Mouse (Mus musculus): Measurements from ENCODE around the gene 1700012A03Rik. TPM values are rescaled to one million over a fixed set of nuclear protein-coding genes. Genes with fewer than 3 reads are reported as not detected.

Gene 1700012A03Rik
- polyA plus RNA-seq, 1 experiment from 2014 or later = not detected

- Histone ChIP-seq H3K36me3 (ENCODE audit: control insufficient read depth, insufficient read depth, low read length) (no peaks in the 10 kb centered on the region), H3K4me2 (replicated peaks; ENCODE audit: low read depth, low read length) (no peak overlapping the region), H3K4me1 (ENCODE audit: control insufficient read depth, insufficient read depth, low read length) (no peaks in the 10 kb centered on the region), H3K9ac (replicated peaks; ENCODE audit: low read depth, low read length) (no peak overlapping the region), H3K27ac (ENCODE audit: low read length) (no peak overlapping the region), H3K4me3 (ENCODE audit: low read depth, low read length) (no peak overlapping the region), H3K27me3 (ENCODE audit: control insufficient read depth, insufficient read depth, low read length) (no peaks in the 10 kb centered on the region), H3K9me3 (ENCODE audit: control insufficient read depth, low read depth, low read length) (no peaks in the 10 kb centered on the region; the same call in 1 of the 2 replicates)
- 78% methylated on average over 10 of the region's 10 CpGs for WGBS
- no peak for ATAC-seq (ENCODE audit: insufficient number of reproducible peaks, insufficient read depth, low FRiP score, low read depth)
These were observed 28.1 kb upstream of the 1700012A03Rik start for GRCm38 (mm10) chr6:32021853-32022536.

GRCm38 (mm10) chr6:32022537-32022869 is 27.5 kb upstream of the 1700012A03Rik start:
- H3K36me3 ChIP-seq (ENCODE audit: control insufficient read depth, insufficient read depth, low read length) = no peaks in the 10 kb centered on the region
- H3K27me3 ChIP-seq (ENCODE audit: control insufficient read depth, insufficient read depth, low read length) = no peaks in the 10 kb centered on the region
- H3K4me1 ChIP-seq (ENCODE audit: control insufficient read depth, insufficient read depth, low read length) = no peaks in the 10 kb centered on the region
- 83% methylated on average over 1 of the region's 1 CpGs for WGBS
- no peak for ATAC-seq (ENCODE audit: insufficient number of reproducible peaks, insufficient read depth, low FRiP score, low read depth)
- H3K9me3 ChIP-seq (ENCODE audit: control insufficient read depth, low read depth, low read length) = no peaks in the 10 kb centered on the region; the same call in 1 of the 2 replicates
- H3K9ac ChIP-seq (replicated peaks; ENCODE audit: low read depth, low read length) = no peak overlapping the region
- no peak overlapping the region for H3K4me2 ChIP-seq (replicated peaks; ENCODE audit: low read depth, low read length)
- no peak overlapping the region for H3K4me3 ChIP-seq (ENCODE audit: low read depth, low read length)
- H3K27ac ChIP-seq (ENCODE audit: low read length) = no peak overlapping the region

GRCm38 (mm10) chr6:32028228-32029009 is 21.6 kb upstream of the 1700012A03Rik start:
- Histone ChIP-seq H3K4me1 (ENCODE audit: control insufficient read depth, insufficient read depth, low read length) (no peaks in the 10 kb centered on the region), H3K27me3 (ENCODE audit: control insufficient read depth, insufficient read depth, low read length) (no peaks in the 10 kb centered on the region), H3K9ac (replicated peaks; ENCODE audit: low read depth, low read length) (no peak overlapping the region), H3K4me3 (ENCODE audit: low read depth, low read length) (no peak overlapping the region), H3K9me3 (ENCODE audit: control insufficient read depth, low read depth, low read length) (no peaks in the 10 kb centered on the region; the same call in 1 of the 2 replicates), H3K36me3 (ENCODE audit: control insufficient read depth, insufficient read depth, low read length) (no peaks in the 10 kb centered on the region), H3K4me2 (replicated peaks; ENCODE audit: low read depth, low read length) (no peak overlapping the region), H3K27ac (ENCODE audit: low read length) (no peak overlapping the region)
- WGBS = 84% methylated on average over 3 of the region's 3 CpGs
- no peak for ATAC-seq (ENCODE audit: insufficient number of reproducible peaks, insufficient read depth, low FRiP score, low read depth)

GRCm38 (mm10) chr6:32034226-32034625 is 15.8 kb upstream of the 1700012A03Rik start:
- Histone ChIP-seq H3K9ac (replicated peaks; ENCODE audit: low read depth, low read length) (no peak overlapping the region), H3K36me3 (ENCODE audit: control insufficient read depth, insufficient read depth, low read length) (no peaks in the 10 kb centered on the region), H3K4me2 (replicated peaks; ENCODE audit: low read depth, low read length) (no peak overlapping the region), H3K9me3 (ENCODE audit: control insufficient read depth, low read depth, low read length) (no peaks in the 10 kb centered on the region), H3K27ac (ENCODE audit: low read length) (no peak overlapping the region), H3K4me3 (ENCODE audit: low read depth, low read length) (no peak overlapping the region), H3K27me3 (ENCODE audit: control insufficient read depth, insufficient read depth, low read length) (no peaks in the 10 kb centered on the region), H3K4me1 (ENCODE audit: control insufficient read depth, insufficient read depth, low read length) (no peaks in the 10 kb centered on the region)
- 63% methylated on average over 2 of the region's 2 CpGs for WGBS
- no peak for ATAC-seq (ENCODE audit: insufficient number of reproducible peaks, insufficient read depth, low FRiP score, low read depth)

GRCm38 (mm10) chr6:32045344-32045743 is 4.7 kb upstream of the 1700012A03Rik start:
- no peak overlapping the region for H3K4me2 ChIP-seq (replicated peaks; ENCODE audit: low read depth, low read length)
- H3K4me3 ChIP-seq (ENCODE audit: low read depth, low read length) = no peak overlapping the region
- no peaks in the 10 kb centered on the region for H3K27me3 ChIP-seq (ENCODE audit: control insufficient read depth, insufficient read depth, low read length)
- no peaks in the 10 kb centered on the region for H3K4me1 ChIP-seq (ENCODE audit: control insufficient read depth, insufficient read depth, low read length)
- ATAC-seq (ENCODE audit: insufficient number of reproducible peaks, insufficient read depth, low FRiP score, low read depth) = no peak
- no peak overlapping the region for H3K27ac ChIP-seq (ENCODE audit: low read length)
- H3K36me3 ChIP-seq (ENCODE audit: control insufficient read depth, insufficient read depth, low read length) = no peaks in the 10 kb centered on the region
- no peak overlapping the region for H3K9ac ChIP-seq (replicated peaks; ENCODE audit: low read depth, low read length)
- H3K9me3 ChIP-seq (ENCODE audit: control insufficient read depth, low read depth, low read length) = no peaks in the 10 kb centered on the region

GRCm38 (mm10) chr6:32049256-32049950 is 643 bp upstream of the 1700012A03Rik start:
- H3K4me2 ChIP-seq (replicated peaks; ENCODE audit: low read depth, low read length) = no peak overlapping the region
- no peaks in the 10 kb centered on the region for H3K4me1 ChIP-seq (ENCODE audit: control insufficient read depth, insufficient read depth, low read length)
- no peaks in the 10 kb centered on the region for H3K9me3 ChIP-seq (ENCODE audit: control insufficient read depth, low read depth, low read length)
- H3K36me3 ChIP-seq (ENCODE audit: control insufficient read depth, insufficient read depth, low read length) = no peaks in the 10 kb centered on the region
- no peak overlapping the region for H3K4me3 ChIP-seq (ENCODE audit: low read depth, low read length)
- H3K9ac ChIP-seq (replicated peaks; ENCODE audit: low read depth, low read length) = no peak overlapping the region
- 48% methylated on average over 4 of the region's 4 CpGs for WGBS
- no peak overlapping the region for H3K27ac ChIP-seq (ENCODE audit: low read length)
- no peak for ATAC-seq (ENCODE audit: insufficient number of reproducible peaks, insufficient read depth, low FRiP score, low read depth)
- H3K27me3 ChIP-seq (ENCODE audit: control insufficient read depth, insufficient read depth, low read length) = no peaks in the 10 kb centered on the region

GRCm38 (mm10) chr6:32052135-32052915 is 2.3 kb downstream of the 1700012A03Rik start:
- peak overlapping the region; percentile 33; the same call in 1 of the 2 replicates for H3K27ac ChIP-seq (ENCODE audit: low read length)
- no peak overlapping the region for H3K4me2 ChIP-seq (replicated peaks; ENCODE audit: low read depth, low read length)
- H3K36me3 ChIP-seq (ENCODE audit: control insufficient read depth, insufficient read depth, low read length) = no peaks in the 10 kb centered on the region
- ATAC-seq (ENCODE audit: insufficient number of reproducible peaks, insufficient read depth, low FRiP score, low read depth) = peak; percentile 71; the same call in 1 of the 2 replicates
- no peak overlapping the region for H3K4me3 ChIP-seq (ENCODE audit: low read depth, low read length)
- H3K4me1 ChIP-seq (ENCODE audit: control insufficient read depth, insufficient read depth, low read length) = no peaks in the 10 kb centered on the region
- H3K9me3 ChIP-seq (ENCODE audit: control insufficient read depth, low read depth, low read length) = no peaks in the 10 kb centered on the region
- H3K27me3 ChIP-seq (ENCODE audit: control insufficient read depth, insufficient read depth, low read length) = no peaks in the 10 kb centered on the region
- WGBS = 55% methylated on average over 6 of the region's 6 CpGs
- no peak overlapping the region for H3K9ac ChIP-seq (replicated peaks; ENCODE audit: low read depth, low read length)

GRCm38 (mm10) chr6:32056525-32056924 is 6.5 kb downstream of the 1700012A03Rik start:
- Histone ChIP-seq H3K4me1 (ENCODE audit: control insufficient read depth, insufficient read depth, low read length) (no peaks in the 10 kb centered on the region), H3K4me3 (ENCODE audit: low read depth, low read length) (no peak overlapping the region), H3K9ac (replicated peaks; ENCODE audit: low read depth, low read length) (no peak overlapping the region), H3K27ac (ENCODE audit: low read length) (no peak overlapping the region), H3K4me2 (replicated peaks; ENCODE audit: low read depth, low read length) (no peak overlapping the region), H3K27me3 (ENCODE audit: control insufficient read depth, insufficient read depth, low read length) (no peaks in the 10 kb centered on the region), H3K36me3 (ENCODE audit: control insufficient read depth, insufficient read depth, low read length) (no peaks in the 10 kb centered on the region), H3K9me3 (ENCODE audit: control insufficient read depth, low read depth, low read length) (no peaks in the 10 kb centered on the region)
- WGBS = 63% methylated on average over 2 of the region's 2 CpGs
- no peak for ATAC-seq (ENCODE audit: insufficient number of reproducible peaks, insufficient read depth, low FRiP score, low read depth)

Data from stomach, embryonic 14.5 days (tissue).